Mouse (Mus musculus) thymus, adult 2 months (tissue): Measurements from ENCODE around the gene Col6a1. TPM values are rescaled to one million over a fixed set of nuclear protein-coding genes. Genes with fewer than 3 reads are reported as not detected.

ENCODE experiments used
- DNase-seq: peaks from one replicate; pipeline ENCODE4 v3.0.0; 2021
- H3K27ac ChIP-seq: fragments of 200-500 bp; 2 replicates; pipeline ENCODE4 v1.5.1; 2012; ENCODE audit warnings: low read length, control low read depth; ENCODE audit not compliant: control insufficient read depth, insufficient read depth
- H3K27me3 ChIP-seq: fragments of 200-500 bp; 2 replicates; pipeline ENCODE4 v1.6.1; 2012; ENCODE audit warnings: mild to moderate bottlenecking, low read length, moderate library complexity, mixed read lengths; ENCODE audit not compliant: control insufficient read depth, insufficient read depth
- H3K36me3 ChIP-seq: fragments of 200-500 bp; 2 replicates; pipeline ENCODE4 v1.6.1; 2012; ENCODE audit warnings: mild to moderate bottlenecking, low read length, moderate library complexity; ENCODE audit not compliant: control insufficient read depth, insufficient read depth
- H3K4me1 ChIP-seq: fragments of 200-500 bp; replicated peaks from 2 replicates; pipeline ENCODE4 v1.6.1; 2012; ENCODE audit warnings: low read length; ENCODE audit not compliant: control insufficient read depth, insufficient read depth
- H3K4me3 ChIP-seq: fragments of 200-500 bp; 2 replicates; pipeline ENCODE4 v1.5.1; 2012; ENCODE audit warnings: mild to moderate bottlenecking, low read length, control low read depth, moderate library complexity; ENCODE audit not compliant: control insufficient read depth, insufficient read depth
- CTCF ChIP-seq: fragments of 200-500 bp; IDR thresholded peaks from 2 replicates; pipeline ENCODE4 v1.5.1; 2012; ENCODE audit warnings: mild to moderate bottlenecking, control low read depth, low read length, moderate library complexity, borderline replicate concordance; ENCODE audit not compliant: control insufficient read depth, poor library complexity, insufficient read depth; ENCODE audit errors: extremely low read depth
- POLR2A ChIP-seq: fragments of 200-500 bp; IDR thresholded peaks from 2 replicates; pipeline ENCODE4 v1.6.1; 2012; ENCODE audit warnings: mild to moderate bottlenecking, low read length, control low read depth, moderate library complexity; ENCODE audit not compliant: control insufficient read depth, poor library complexity, insufficient read depth; ENCODE audit errors: extremely low read depth
- WGBS: fragments of 180-500 bp; shearing (Covaris S2); methylation state at CpG from one replicate; pipeline ENCODE4 v1.1.7; 2018; 5-methylcytosine and 5-hydroxymethylcytosine counted together
- polyA plus RNA-seq: library from polyadenylated mRNA; depleted of rRNA; stranded (reverse); fragments of >200 nt; gene quantifications from 2 replicates; pipeline ENCODE4 v1.2.3, GENCODE M21; 2012

The Col6a1 gene
- polyA plus RNA-seq, 1 experiment = 50.8 TPM

DNA sequence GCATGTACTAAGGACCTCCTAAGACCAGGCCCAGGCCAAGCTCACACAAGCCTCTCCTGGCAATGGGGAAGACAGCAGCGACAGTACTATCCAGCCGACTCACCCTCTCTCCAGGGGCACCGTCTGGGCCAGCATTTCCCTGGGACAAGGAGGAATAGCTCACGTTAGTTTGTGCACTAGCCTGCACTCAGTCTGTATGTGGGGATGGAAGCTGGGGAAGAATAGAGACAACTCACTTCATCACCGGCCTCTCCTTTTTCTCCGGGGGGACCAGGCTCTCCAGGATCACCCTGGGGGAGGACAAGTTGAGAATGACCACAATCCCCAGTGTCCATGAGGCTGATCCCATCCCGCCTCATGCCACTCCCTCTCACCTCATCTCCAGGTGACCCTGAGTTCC is 8.9 kb downstream of the Col6a1 start:
- Histone ChIP-seq H3K27ac (no peak overlapping the region), H3K36me3 (no peaks in the 10 kb centered on the region), H3K27me3 (no peaks in the 10 kb centered on the region), H3K4me3 (no peak overlapping the region), H3K4me1 (no peaks in the 10 kb centered on the region)
- WGBS = 92% methylated on average over 7 of the region's 7 CpGs
- no peak for DNase-seq
- TF ChIP-seq POLR2A (no peak), CTCF (no peak)

GRCm38 (mm10) chr10:76714303-76714702 is 11.7 kb downstream of the Col6a1 start:
- Histone ChIP-seq H3K27ac (no peak overlapping the region), H3K4me1 (no peaks in the 10 kb centered on the region), H3K27me3 (no peaks in the 10 kb centered on the region), H3K4me3 (no peak overlapping the region), H3K36me3 (no peaks in the 10 kb centered on the region)
- TF ChIP-seq CTCF (no peak), POLR2A (no peak)
- 91% methylated on average over 7 of the region's 7 CpGs for WGBS
- DNase-seq = no peak

GRCm38 (mm10) chr10:76712500-76712899 is 13.5 kb downstream of the Col6a1 start:
- Histone ChIP-seq H3K4me1 (no peaks in the 10 kb centered on the region), H3K27me3 (no peaks in the 10 kb centered on the region), H3K36me3 (no peaks in the 10 kb centered on the region), H3K27ac (no peak overlapping the region), H3K4me3 (no peak overlapping the region)
- no peak for DNase-seq
- 92% methylated on average over 3 of the region's 3 CpGs for whole genome bisulfite sequencing
- no peak for TF ChIP-seq POLR2A
- no peak for TF ChIP-seq CTCF

DNA sequence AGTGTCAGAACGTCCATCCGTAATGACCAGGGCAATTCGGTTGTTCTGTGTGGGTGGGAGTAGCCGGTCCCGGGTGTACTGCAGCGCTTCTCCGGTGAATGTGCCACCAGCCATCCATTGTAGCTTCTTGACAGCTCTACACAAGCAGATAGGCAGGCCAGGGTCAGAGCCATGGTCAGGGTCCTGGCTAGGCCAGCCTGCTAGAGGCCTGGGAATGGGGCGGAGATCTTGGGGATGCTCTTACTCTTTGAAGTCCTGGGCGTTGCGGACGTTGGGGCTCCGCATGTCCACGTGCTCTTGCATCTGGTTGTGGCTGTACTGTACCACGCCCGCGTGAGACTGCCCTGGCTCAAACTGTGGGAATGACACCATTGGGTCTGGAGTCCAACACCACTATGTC is 14.6 kb downstream of the Col6a1 start:
- 97% methylated on average over 16 of the region's 16 CpGs for WGBS
- Histone ChIP-seq H3K4me1 (no peaks in the 10 kb centered on the region), H3K36me3 (no peaks in the 10 kb centered on the region), H3K4me3 (no peak overlapping the region), H3K27me3 (no peaks in the 10 kb centered on the region), H3K27ac (no peak overlapping the region)
- no peak for DNase-seq
- TF ChIP-seq POLR2A (no peak), CTCF (no peak)

- TF ChIP-seq CTCF = no peak
- TF ChIP-seq POLR2A = no peak
- Histone ChIP-seq H3K27me3 (no peaks in the 10 kb centered on the region), H3K27ac (no peak overlapping the region), H3K4me1 (no peaks in the 10 kb centered on the region), H3K4me3 (no peak overlapping the region), H3K36me3 (no peaks in the 10 kb centered on the region)
- WGBS = 82% methylated on average over 3 of the region's 3 CpGs
- no peak for DNase-seq
Measured at GRCm38 (mm10) chr10:76708465-76708864, 17.5 kb downstream of the Col6a1 start.

GRCm38 (mm10) chr10:76707584-76707983 is 18.4 kb downstream of the Col6a1 start:
- Histone ChIP-seq H3K4me1 (no peaks in the 10 kb centered on the region), H3K27me3 (no peaks in the 10 kb centered on the region), H3K27ac (no peak overlapping the region), H3K4me3 (no peak overlapping the region), H3K36me3 (no peaks in the 10 kb centered on the region)
- DNase-seq = no peak
- TF ChIP-seq POLR2A (no peak), CTCF (no peak)
- WGBS = 93% methylated on average over 1 of the region's 1 CpGs

GRCm38 (mm10) chr10:76707001-76707400 is 19.0 kb downstream of the Col6a1 start:
- DNase-seq = no peak
- Histone ChIP-seq H3K36me3 (no peaks in the 10 kb centered on the region), H3K27ac (no peak overlapping the region), H3K27me3 (no peaks in the 10 kb centered on the region), H3K4me3 (no peak overlapping the region), H3K4me1 (no peaks in the 10 kb centered on the region)
- TF ChIP-seq POLR2A (no peak), CTCF (no peak)
- WGBS = 76% methylated on average over 2 of the region's 2 CpGs
